Mouse (Mus musculus) heart, embryonic 16.5 days (tissue): ENCODE measurements at regions not wholly inside any gene's neighbourhood (a gene's known extent, or its start where the extent isn't known, plus 50 kb on each side); places are given as distances from the start of the nearest gene placed in this dataset.
A peak's percentile ranks its signal among the peaks of the same experiment; 100 is the strongest.

ENCODE experiments used
- ATAC-seq: fragments of 200-750 bp; cut with Nextera tagmentation; replicated peaks from 2 replicates; pipeline ENCODE4 v1.8.0; 2017; ENCODE audit warnings: moderate number of reproducible peaks; ENCODE audit not compliant: insufficient read depth, low FRiP score; ENCODE audit errors: extremely low read depth
- H3K27ac ChIP-seq: fragments of 300-500 bp; sonication (generic); 2 replicates; pipeline ENCODE4 v1.5.1; 2014; ENCODE audit warnings: mild to moderate bottlenecking, low read length, control low read depth, moderate library complexity
- H3K27me3 ChIP-seq: fragments of 300-500 bp; sonication (generic); 2 replicates; pipeline ENCODE4 v1.6.1; 2014; ENCODE audit warnings: low read length, mixed read lengths; ENCODE audit not compliant: control insufficient read depth, insufficient read depth
- H3K36me3 ChIP-seq: fragments of 300-500 bp; sonication (generic); 2 replicates; pipeline ENCODE4 v1.6.1; 2014; ENCODE audit not compliant: control insufficient read depth, insufficient read depth
- H3K4me1 ChIP-seq: fragments of 300-500 bp; sonication (generic); 2 replicates; pipeline ENCODE4 v1.6.1; 2014; ENCODE audit warnings: low read length, mixed read lengths; ENCODE audit not compliant: control insufficient read depth, insufficient read depth
- H3K4me2 ChIP-seq: fragments of 300-500 bp; sonication (generic); 2 replicates; pipeline ENCODE4 v1.6.1; 2014; ENCODE audit warnings: low read depth, mild to moderate bottlenecking, control low read depth, low read length
- H3K4me3 ChIP-seq: fragments of 300-500 bp; sonication (generic); 2 replicates; pipeline ENCODE4 v1.5.1; 2014; ENCODE audit warnings: mild to moderate bottlenecking, control low read depth, low read length
- H3K9ac ChIP-seq: fragments of 300-500 bp; sonication (generic); 2 replicates; pipeline ENCODE4 v1.6.1; 2014; ENCODE audit warnings: low read length, control low read depth
- H3K9me3 ChIP-seq: fragments of 300-500 bp; sonication (generic); replicated peaks from 2 replicates; pipeline ENCODE4 v1.6.1; 2016; ENCODE audit warnings: low read length; ENCODE audit not compliant: control insufficient read depth
- WGBS: fragments of 180-500 bp; shearing (Covaris S2); extraction: QIAGEN DNeasy Blood & Tissue Kit; methylation state at CpG from one replicate; pipeline ENCODE4 v1.1.7; 2014; 5-methylcytosine and 5-hydroxymethylcytosine counted together

DNA sequence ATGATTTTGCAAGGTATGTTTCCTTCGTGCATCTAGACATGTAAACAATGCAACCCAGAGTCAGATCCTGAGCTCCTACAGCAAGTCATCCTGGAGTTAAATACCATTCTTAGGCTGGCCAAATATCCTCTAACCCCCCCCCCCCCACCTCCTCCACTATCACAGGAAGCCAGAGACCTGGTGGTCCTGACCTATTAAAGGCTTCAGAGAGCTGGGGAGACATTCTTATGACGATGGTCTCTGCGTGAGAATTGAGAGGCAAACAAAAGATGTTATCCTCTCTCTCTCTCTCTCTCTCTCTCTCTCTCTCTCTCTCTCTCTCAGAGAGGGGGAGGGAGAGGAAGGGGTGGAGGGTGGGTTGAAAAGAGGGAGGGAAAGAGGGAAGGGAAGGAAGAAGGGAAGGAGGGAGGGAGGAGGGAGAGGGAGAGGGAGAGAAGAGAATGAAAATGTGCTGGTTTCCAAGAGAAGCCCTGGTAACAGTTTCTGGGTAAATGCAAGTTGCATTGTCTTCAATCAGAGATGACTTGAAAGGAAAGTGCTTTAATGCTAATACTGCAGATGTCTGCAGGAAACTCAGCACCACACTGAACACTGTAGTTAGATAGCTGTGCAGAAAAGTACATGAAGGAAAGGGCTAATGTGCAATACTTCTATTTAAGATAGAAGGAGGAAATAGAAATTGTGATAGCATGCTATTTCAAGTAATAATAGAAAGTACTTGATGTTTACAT lies 125.3 kb downstream of the Tmem38b start:
- H3K27me3 ChIP-seq, result no peaks in the 10 kb centered on the region
- 25% methylated on average over 3 of the region's 3 CpGs for WGBS
- no peak overlapping the region for H3K4me2 ChIP-seq
- H3K4me3 ChIP-seq, result no peak overlapping the region
- H3K9me3 ChIP-seq, result no peaks in the 10 kb centered on the region
- ATAC-seq, result no peak
- H3K4me1 ChIP-seq, result peaks cover 6% of the 10 kb centered on the region
- H3K9ac ChIP-seq, result no peak overlapping the region
- H3K27ac ChIP-seq, result no peak overlapping the region
- no peaks in the 10 kb centered on the region for H3K36me3 ChIP-seq

DNA sequence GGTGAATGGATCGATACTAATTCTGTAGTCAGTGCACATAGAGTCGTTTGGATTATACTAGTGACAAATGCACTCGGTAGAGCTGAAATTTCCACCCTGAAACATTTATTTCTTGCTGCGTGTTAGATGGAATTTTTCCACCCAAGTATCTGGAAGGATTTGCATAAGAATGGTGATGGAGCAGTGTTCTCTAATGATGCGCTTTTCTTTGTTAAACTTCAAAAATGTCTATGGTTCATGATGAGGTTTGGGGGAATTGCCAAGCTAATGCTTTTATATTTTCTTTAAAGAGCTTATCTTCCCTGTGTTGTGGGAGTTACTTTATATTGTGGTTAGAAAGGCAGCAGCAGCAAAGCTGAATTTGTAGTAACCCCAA lies 125.9 kb downstream of the Tmem38b start:
- Histone ChIP-seq H3K36me3 (no peaks in the 10 kb centered on the region), H3K9me3 (no peaks in the 10 kb centered on the region), H3K4me3 (no peak overlapping the region), H3K4me2 (no peak overlapping the region), H3K27me3 (no peaks in the 10 kb centered on the region), H3K27ac (no peak overlapping the region), H3K4me1 (peaks cover 6% of the 10 kb centered on the region), H3K9ac (no peak overlapping the region)
- 71% methylated on average over 5 of the region's 5 CpGs for WGBS
- no peak for ATAC-seq

DNA sequence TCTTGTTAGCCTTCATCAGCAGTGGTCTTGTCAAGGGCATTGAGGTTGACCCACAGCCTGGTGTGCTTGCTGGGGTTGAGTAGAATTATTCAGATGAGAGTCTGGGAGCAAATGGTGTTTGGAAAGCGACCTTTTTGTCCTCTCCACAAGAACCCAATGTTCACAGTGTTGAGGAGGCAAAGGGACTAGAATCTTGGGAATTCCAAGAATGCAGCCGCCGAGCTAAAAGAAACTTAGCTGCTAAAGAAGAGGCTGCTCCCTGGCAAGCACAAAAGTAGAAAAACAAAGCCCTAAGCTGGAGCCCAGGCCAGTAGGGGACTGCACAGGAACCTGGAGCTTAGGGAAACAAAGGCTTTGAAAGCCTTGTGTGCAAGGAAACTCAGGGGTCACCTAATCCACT lies 126.4 kb downstream of the Tmem38b start:
- 5% methylated on average over 3 of the region's 3 CpGs for WGBS

DNA sequence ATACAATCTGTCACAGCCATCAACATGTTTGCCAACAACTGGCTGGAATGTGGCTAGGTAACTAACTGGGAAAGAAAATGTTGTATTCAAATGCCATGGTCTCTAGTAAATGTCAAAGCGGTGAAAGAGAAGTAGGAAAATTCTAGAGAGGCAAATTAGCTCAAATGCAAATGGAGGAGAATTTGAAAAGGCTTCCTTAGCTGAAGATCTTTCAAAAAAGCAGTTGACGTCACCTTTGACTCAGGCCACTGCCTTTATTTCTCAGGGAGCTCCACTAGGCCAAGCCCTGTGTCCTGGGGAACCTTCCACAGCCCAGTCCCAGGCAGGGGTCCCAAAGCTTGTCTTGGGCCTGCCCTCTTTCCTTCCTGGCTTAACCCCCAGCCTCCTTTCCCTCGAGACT lies 136.6 kb downstream of the Tmem38b start:
- no peak for ATAC-seq
- no peak overlapping the region for H3K27ac ChIP-seq
- H3K9ac ChIP-seq, result no peak overlapping the region
- H3K27me3 ChIP-seq, result no peaks in the 10 kb centered on the region
- H3K4me3 ChIP-seq, result no peak overlapping the region
- no peaks in the 10 kb centered on the region for H3K36me3 ChIP-seq
- no peak overlapping the region for H3K4me2 ChIP-seq
- 78% methylated on average over 3 of the region's 3 CpGs for WGBS
- no peaks in the 10 kb centered on the region for H3K4me1 ChIP-seq
- H3K9me3 ChIP-seq, result no peaks in the 10 kb centered on the region

More for the DNA sequence above, 126.4 kb downstream of the Tmem38b start:
- Histone ChIP-seq H3K4me3 (no peak overlapping the region), H3K27me3 (no peaks in the 10 kb centered on the region), H3K9me3 (no peaks in the 10 kb centered on the region), H3K27ac (no peak overlapping the region; the same call in 1 of the 2 replicates), H3K4me2 (no peak overlapping the region), H3K4me1 (peaks cover 6% of the 10 kb centered on the region), H3K36me3 (no peaks in the 10 kb centered on the region), H3K9ac (no peak overlapping the region)
- ATAC-seq, result peak; percentile 32; the same call in 1 of the 2 replicates

DNA sequence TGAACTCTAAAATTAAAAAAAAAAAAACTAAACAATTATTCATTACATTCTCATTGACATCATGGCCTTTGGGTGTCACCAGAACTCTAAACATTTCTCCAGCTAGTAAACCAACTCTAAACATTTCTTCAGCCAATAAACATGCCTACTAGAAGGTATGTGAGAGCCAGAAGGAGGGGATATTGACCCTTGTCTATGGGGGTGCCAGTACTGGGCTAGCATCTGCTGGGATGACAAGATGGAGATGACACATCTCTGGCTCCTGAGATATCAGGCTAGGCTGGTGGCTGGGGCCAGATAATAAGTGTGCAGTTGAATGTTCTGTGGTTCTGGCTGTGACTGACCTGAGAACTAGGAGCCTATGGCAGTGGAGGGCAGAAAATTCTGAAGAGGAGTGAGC lies 144.6 kb downstream of the Tmem38b start:
- H3K9ac ChIP-seq, result no peak overlapping the region
- H3K36me3 ChIP-seq, result no peaks in the 10 kb centered on the region
- H3K9me3 ChIP-seq, result no peaks in the 10 kb centered on the region
- H3K27me3 ChIP-seq, result no peaks in the 10 kb centered on the region
- no peaks in the 10 kb centered on the region for H3K4me1 ChIP-seq
- no peak overlapping the region for H3K4me3 ChIP-seq
- no peak overlapping the region for H3K27ac ChIP-seq
- H3K4me2 ChIP-seq, result no peak overlapping the region
- ATAC-seq, result no peak

DNA sequence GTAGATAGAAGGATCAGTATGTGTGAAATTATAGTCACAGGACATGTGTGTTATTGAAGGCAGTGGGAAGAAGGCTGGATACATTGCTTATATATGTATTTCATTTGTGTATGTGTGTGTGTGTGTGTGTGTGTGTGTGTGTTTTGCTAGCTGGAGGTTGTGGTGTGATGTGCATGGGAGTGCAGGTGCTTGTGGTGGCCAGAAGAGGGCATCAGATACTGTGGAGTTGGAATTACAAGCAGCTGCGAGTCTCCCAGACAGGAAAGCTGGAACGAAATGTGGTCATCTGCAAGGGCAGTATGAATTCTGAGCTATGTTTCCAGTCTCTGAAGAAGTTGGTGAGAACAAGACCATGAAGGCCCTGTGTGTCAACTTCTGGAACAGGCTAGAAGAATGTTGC lies 145.1 kb downstream of the Tmem38b start:
- H3K27me3 ChIP-seq, result no peaks in the 10 kb centered on the region
- H3K36me3 ChIP-seq, result no peaks in the 10 kb centered on the region
- H3K9ac ChIP-seq, result no peak overlapping the region
- 79% methylated on average over 2 of the region's 2 CpGs for WGBS
- ATAC-seq, result no peak
- no peaks in the 10 kb centered on the region for H3K9me3 ChIP-seq
- H3K4me3 ChIP-seq, result no peak overlapping the region
- H3K27ac ChIP-seq, result no peak overlapping the region
- peaks cover under 1% of the 10 kb centered on the region; the same call in 1 of the 2 replicates for H3K4me1 ChIP-seq
- H3K4me2 ChIP-seq, result no peak overlapping the region

DNA sequence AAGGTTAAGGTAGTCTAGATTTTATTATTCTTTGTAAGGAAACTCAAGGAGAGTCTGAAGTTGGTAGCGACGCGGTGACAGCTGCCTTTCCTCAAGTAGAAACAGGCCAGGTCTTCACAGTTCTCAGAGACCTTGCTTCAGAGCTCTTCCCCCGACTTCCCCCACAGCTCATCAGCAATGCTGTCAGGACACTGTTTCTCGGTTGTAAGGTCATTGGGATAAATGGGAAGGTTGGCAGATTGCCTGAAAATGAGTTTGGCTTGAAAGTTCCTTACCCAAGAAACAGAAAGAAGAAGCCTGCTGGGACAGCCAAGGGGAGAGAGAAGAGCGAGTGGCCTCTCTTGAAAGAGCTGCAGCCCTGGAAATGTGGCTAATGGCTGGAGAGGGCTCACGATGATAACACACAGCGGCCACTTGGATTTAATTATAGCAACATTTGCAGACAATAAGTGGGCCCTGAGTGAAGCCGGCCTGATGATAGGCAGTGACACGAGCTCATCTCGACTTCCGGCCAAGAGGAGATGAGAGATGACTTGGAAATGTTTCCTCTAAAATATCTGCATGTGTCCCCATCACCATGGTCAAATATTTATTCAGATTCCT lies 150.3 kb downstream of the Tmem38b start:
- WGBS, result 25% methylated on average over 12 of the region's 12 CpGs

DNA sequence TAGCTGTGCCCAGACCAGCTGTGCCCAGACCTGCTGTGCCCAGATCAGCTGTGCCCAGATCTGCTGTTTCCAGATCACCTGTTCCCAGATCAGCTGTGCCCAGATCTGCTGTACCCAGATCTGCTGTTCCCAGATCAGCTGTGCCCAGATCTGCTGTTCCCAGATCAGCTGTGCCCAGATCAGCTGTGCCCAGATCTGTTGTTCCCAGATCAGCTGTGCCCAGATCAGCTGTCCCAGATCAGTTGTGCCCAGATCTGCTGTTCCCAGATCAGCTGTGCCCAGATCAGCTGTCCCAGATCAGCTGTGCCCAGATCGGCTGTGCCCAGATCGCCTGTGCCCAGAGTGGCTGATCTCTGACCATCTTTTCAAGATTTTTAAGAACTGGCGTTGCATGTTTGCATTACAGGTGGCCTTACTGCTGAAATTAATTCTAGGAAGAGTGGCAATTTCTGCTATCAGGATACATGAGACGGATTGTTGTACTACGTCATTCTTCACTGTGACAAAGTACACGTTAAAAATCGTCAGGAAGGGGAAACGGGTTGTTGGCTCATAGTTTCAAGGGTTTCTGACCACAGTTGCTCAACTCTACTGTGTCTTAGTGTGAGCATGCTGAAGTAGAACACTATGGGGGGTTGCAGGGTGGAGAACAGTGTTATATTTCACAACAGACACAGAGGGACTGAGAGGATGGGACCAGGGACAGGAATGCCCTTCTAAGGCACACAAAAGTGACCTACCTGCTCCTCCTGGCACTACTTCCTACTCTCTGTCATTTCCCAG lies 160.9 kb downstream of the Tmem38b start:
- Histone ChIP-seq H3K36me3 (no peaks in the 10 kb centered on the region), H3K9ac (no peak overlapping the region), H3K27ac (no peak overlapping the region), H3K4me1 (no peaks in the 10 kb centered on the region), H3K9me3 (no peaks in the 10 kb centered on the region), H3K27me3 (no peaks in the 10 kb centered on the region), H3K4me3 (no peak overlapping the region), H3K4me2 (no peak overlapping the region)
- no peak for ATAC-seq
- WGBS, result 70% methylated on average over 8 of the region's 8 CpGs

More for the DNA sequence above, 150.3 kb downstream of the Tmem38b start:
- Histone ChIP-seq H3K36me3 (no peaks in the 10 kb centered on the region), H3K9me3 (no peaks in the 10 kb centered on the region), H3K4me3 (no peak overlapping the region), H3K4me1 (peaks cover 7% of the 10 kb centered on the region; the same call in 1 of the 2 replicates), H3K27me3 (no peaks in the 10 kb centered on the region), H3K9ac (no peak overlapping the region), H3K4me2 (peak overlapping the region; percentile 38), H3K27ac (no peak overlapping the region)
- no peak for ATAC-seq

DNA sequence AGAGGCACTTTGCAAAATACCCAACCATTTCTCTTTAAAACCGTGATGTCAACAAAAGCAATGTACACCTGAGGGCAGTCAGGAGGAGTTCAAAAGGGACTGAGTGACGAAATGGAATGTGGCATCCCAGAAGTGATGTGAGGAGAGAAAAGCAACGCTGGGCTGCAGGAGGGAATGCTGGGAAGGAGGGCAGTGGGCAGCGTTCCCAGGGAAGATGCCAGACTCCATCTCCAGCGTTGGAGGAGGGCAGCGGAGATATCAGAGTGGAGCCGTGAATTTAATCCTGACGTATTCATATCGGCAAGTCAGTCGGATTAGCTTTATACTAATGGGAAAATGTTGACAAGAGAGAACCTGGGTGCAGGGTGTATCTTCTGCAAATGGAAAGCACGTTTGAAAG lies 161.7 kb downstream of the Tmem38b start:
- H3K4me3 ChIP-seq, result no peak overlapping the region
- no peaks in the 10 kb centered on the region for H3K27me3 ChIP-seq
- no peaks in the 10 kb centered on the region for H3K36me3 ChIP-seq
- WGBS, result 68% methylated on average over 11 of the region's 11 CpGs
- H3K9ac ChIP-seq, result no peak overlapping the region
- H3K9me3 ChIP-seq, result no peaks in the 10 kb centered on the region
- H3K4me1 ChIP-seq, result no peaks in the 10 kb centered on the region
- no peak overlapping the region for H3K4me2 ChIP-seq
- no peak for ATAC-seq
- H3K27ac ChIP-seq, result no peak overlapping the region
